Mouse (Mus musculus): ENCODE measurements around the gene Zfp719. TPM values are rescaled to one million over a fixed set of nuclear protein-coding genes. Genes with fewer than 3 reads are reported as not detected.

The Zfp719 gene
- polyA plus RNA-seq, 1 experiment: 6.8 TPM

GRCm38 (mm10) chr7:43607743-43608287 is 28.4 kb downstream of the Zfp719 start:
- no peak for DNase-seq (ENCODE audit: low spot score)

- no peak for DNase-seq (ENCODE audit: low spot score)
Measured at GRCm38 (mm10) chr7:43608316-43608824, 29.0 kb downstream of the Zfp719 start.

- no peak for DNase-seq (ENCODE audit: low spot score)
Measured at GRCm38 (mm10) chr7:43613816-43614551, 34.6 kb downstream of the Zfp719 start.

DNA sequence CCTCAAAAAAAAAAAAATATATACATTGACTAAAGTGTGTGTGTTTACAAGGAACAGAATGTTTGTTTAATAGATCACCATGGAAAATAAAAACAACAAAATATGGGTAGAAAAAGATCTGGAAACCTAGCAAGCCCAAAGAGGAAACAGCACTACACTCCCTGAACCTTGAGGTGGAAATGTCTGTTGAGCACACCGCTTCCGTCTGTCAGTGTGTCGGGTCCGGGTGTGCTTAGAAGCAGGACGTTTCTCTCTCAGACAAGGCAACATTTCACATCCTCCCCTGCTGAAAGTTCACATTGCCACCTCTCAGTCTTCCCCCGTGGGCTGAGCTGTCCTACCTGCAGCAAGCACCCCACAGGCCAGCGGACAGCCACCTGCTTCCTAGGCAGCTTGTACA is 43.5 kb downstream of the Zfp719 start:
- no peak for DNase-seq (ENCODE audit: low spot score)

GRCm38 (mm10) chr7:43623819-43624218 is 44.4 kb downstream of the Zfp719 start:
- DNase-seq (ENCODE audit: low spot score): no peak

DNA sequence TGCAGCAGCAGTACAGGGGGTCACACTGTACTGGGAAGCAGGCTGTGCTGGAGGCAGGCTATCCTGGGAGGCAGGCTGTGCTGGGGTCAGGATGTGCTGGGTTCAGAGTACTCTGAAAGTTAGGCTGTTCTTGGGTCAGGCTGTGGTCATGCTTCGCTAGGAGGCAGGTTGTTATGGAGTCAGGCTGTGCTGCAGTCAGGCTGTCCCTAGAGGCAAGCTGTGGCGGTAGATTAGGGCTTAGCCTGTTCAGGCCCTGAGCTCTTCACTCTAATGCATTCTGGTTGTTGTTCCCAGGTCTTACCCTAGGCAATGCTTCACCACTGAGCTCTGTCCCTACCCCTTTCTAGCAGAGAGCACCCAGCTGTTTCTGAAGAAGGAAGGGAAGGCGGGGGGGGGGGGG is 45.7 kb downstream of the Zfp719 start:
- DNase-seq (ENCODE audit: low spot score): no peak

GRCm38 (mm10) chr7:43625794-43626422 is 46.5 kb downstream of the Zfp719 start:
- DNase-seq (ENCODE audit: low spot score): no peak

- DNase-seq (ENCODE audit: low spot score): no peak
Measured at GRCm38 (mm10) chr7:43633940-43634339, 54.5 kb downstream of the Zfp719 start.

- no peak for DNase-seq (ENCODE audit: low spot score)
Measured at GRCm38 (mm10) chr7:43634500-43634899, 55.1 kb downstream of the Zfp719 start, which contains the start of gene Ceacam18. TSS of gene Ceacam18 (plus strand) at chr7:43634707.

- DNase-seq (ENCODE audit: low spot score): no peak
Measured at GRCm38 (mm10) chr7:43636194-43636593, 56.8 kb downstream of the Zfp719 start.

DNA sequence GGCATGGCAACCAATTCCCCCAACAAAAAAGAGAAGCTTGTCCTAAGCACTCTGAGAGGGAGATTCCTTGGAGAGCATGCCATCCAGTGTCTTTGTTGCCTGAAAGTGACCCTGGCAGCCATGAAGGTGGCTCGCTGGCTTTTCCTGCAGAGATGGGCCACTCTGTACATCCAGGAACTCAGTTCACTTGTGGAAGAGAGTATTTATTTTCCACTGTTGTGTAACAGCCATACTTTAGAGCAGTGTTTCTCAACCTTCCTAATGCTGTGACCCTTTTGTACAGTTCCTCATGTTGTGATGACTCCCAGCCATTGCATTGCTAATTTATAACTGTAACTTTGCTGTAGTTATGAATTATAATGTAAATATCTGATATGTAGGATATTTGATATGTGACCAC is 57.7 kb downstream of the Zfp719 start:
- no peak for DNase-seq (ENCODE audit: low spot score)

DNA sequence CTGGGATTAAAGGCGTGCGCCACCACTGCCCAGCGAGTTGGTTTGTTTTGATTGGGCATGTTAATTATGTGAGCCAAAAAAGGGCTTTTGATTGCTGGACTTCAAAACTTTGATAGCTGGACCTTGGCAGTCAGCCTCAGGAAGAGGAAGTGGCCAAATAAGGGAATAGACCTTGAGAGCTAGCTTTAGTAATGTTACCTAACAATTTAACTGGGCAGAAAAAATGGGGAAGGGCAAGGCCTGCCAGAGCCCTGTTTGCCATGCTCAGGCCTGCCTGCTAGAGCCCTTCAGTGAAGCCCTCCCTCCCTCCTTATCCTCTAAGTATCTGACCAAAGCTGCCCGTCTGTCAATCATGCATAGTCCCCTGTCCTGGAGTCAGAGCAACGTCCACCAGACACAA is 63.2 kb downstream of the Zfp719 start:
- DNase-seq (ENCODE audit: low spot score): no peak

Other genes with a start within 250 kb of the Zfp719 start
- 0.30 and 0.50 TPM in 2 replicates for gene Siglecf, start 228.3 kb upstream of the Zfp719 start, polyA plus RNA-seq (2012; rRNA removed)
- 2.0 TPM in 2 replicates for gene Siglecg, start 171.4 kb upstream of the Zfp719 start, polyA plus RNA-seq (2012; rRNA removed)
- not detected in 2 replicates for gene Lim2, start 151.9 kb upstream of the Zfp719 start, polyA plus RNA-seq (2012; rRNA removed)
- gene Nkg7, start 142.5 kb upstream of the Zfp719 start, polyA plus RNA-seq (2012; rRNA removed): 4.0 and 4.4 TPM in 2 replicates
- gene Cldnd2, start 138.8 kb upstream of the Zfp719 start, polyA plus RNA-seq (2012; rRNA removed): not detected in 2 replicates
- gene Etfb, start 135.5 kb upstream of the Zfp719 start, polyA plus RNA-seq (2012; rRNA removed): 244 and 246 TPM in 2 replicates
- gene Gm45233, start 135.5 kb upstream of the Zfp719 start, polyA plus RNA-seq (2012; rRNA removed): 0.12 and 0.56 TPM in 2 replicates
- 2.7 and 3.1 TPM in 2 replicates for gene Vsig10l, start 116.5 kb upstream of the Zfp719 start, polyA plus RNA-seq (2012; rRNA removed)
- 3.7 and 7.2 TPM in 2 replicates for gene Iglon5, start 89.5 kb upstream of the Zfp719 start, polyA plus RNA-seq (2012; rRNA removed)
- not detected in 2 replicates for gene 4931406B18Rik, start 73.7 kb upstream of the Zfp719 start, polyA plus RNA-seq (2012; rRNA removed)
- gene Cd33, start 35.2 kb upstream of the Zfp719 start, polyA plus RNA-seq (2012; rRNA removed): 5.9 and 7.2 TPM in 2 replicates
- gene Zfp658, start 17.4 kb upstream of the Zfp719 start, polyA plus RNA-seq (2012; rRNA removed): 4.0 and 4.3 TPM in 2 replicates
- gene Zfp819, start 27.6 kb downstream of the Zfp719 start, polyA plus RNA-seq (2012; rRNA removed): 0.03 TPM in 1 of 2 replicates, not detected in the other
- not detected in 2 replicates for gene Ceacam18, start 55.1 kb downstream of the Zfp719 start, polyA plus RNA-seq (2012; rRNA removed)
- 1.4 and 2.3 TPM in 2 replicates for gene Siglece, start 80.6 kb downstream of the Zfp719 start, polyA plus RNA-seq (2012; rRNA removed)
- gene Ctu1, start 92.4 kb downstream of the Zfp719 start, polyA plus RNA-seq (2012; rRNA removed): 9.7 and 10.2 TPM in 2 replicates
- 0.06 and 0.07 TPM in 2 replicates for gene Klk14, start 110.8 kb downstream of the Zfp719 start, polyA plus RNA-seq (2012; rRNA removed)
- gene Klk13, start 133.0 kb downstream of the Zfp719 start, polyA plus RNA-seq (2012; rRNA removed): 0.36 and 0.83 TPM in 2 replicates
- not detected in 2 replicates for gene Klk12, start 189.3 kb downstream of the Zfp719 start, polyA plus RNA-seq (2012; rRNA removed)
- 0.23 TPM in 1 of 2 replicates, not detected in the other for gene Klk11, start 195.0 kb downstream of the Zfp719 start, polyA plus RNA-seq (2012; rRNA removed)
- gene Klk10, start 201.4 kb downstream of the Zfp719 start, polyA plus RNA-seq (2012; rRNA removed): 0.49 and 0.59 TPM in 2 replicates
- 0.04 TPM in 1 of 2 replicates, not detected in the other for gene Klk9, start 212.3 kb downstream of the Zfp719 start, polyA plus RNA-seq (2012; rRNA removed)
- 8.1 and 8.9 TPM in 2 replicates for gene Klk8, start 218.0 kb downstream of the Zfp719 start, polyA plus RNA-seq (2012; rRNA removed)
- not detected in 2 replicates for gene Klk7, start 231.7 kb downstream of the Zfp719 start, polyA plus RNA-seq (2012; rRNA removed)
- 0.30 TPM in 1 of 2 replicates, not detected in the other for gene Klk6, start 244.9 kb downstream of the Zfp719 start, polyA plus RNA-seq (2012; rRNA removed)